In the genomic region with DNA sequence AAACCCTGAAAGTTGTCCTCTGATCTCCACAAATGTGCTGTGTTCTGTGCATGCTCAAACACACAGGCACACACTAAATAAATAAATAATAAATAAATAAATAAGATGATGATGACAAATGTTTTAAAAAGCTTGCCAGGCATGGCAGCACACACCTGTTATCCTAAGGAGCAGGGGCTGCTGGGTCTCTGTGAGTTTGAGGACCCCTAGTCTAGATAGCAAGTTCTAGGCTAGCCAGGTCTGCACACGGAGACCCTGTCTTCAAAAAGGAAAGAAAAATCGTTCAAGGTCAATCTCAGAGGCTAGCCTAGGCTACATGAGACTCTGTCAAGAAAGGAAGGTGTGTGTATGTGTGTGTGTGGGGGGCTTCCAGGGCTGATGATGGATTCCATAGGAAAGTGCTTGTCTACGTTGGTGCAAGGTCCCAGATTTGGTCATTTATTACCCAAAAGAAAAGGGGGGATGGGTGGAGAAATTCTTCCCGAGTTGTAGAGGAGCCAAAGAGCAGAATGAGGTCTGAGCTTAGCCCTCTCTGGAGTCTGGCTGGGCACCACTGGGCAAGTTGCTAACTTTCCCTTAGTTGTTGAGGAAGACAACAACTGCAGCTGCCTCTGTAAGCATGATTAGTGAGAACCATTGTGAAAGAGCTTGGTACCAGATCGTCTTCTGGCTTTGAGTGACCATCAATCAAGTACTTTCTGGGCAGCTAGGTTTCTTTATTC, we compare ENCODE assay signal across 8 mouse cellular contexts. TPM values are rescaled to one million over a fixed set of nuclear protein-coding genes. Genes with fewer than 3 reads are reported as not detected.
DNase-seq lines count a peak whose midpoint lies in the region; ATAC-seq lines count a peak whose summit lies in the region.

No protein-coding gene starts in this region.

- no peaks in the 10 kb centered on the region for H3K27me3 ChIP-seq in heart, embryonic 15.5 days
- no peaks in the 10 kb centered on the region for H3K27me3 ChIP-seq in limb, embryonic 11.5 days (ENCODE audit: control insufficient read depth, insufficient read depth, low read length)

- no peaks in the 10 kb centered on the region for H3K36me3 ChIP-seq in heart, embryonic 15.5 days
- H3K36me3 ChIP-seq in limb, embryonic 11.5 days (ENCODE audit: control insufficient read depth, insufficient read depth, low read length) = no peaks in the 10 kb centered on the region

- H3K27ac ChIP-seq in heart, embryonic 15.5 days = peak overlapping the region; percentile 87
- H3K27ac ChIP-seq in limb, embryonic 11.5 days (replicated peaks; ENCODE audit: low read depth, low read length) = no peak overlapping the region

- DNase-seq in heart, postnatal 25 days (ENCODE audit: low spot score) = no peak
- peak; percentile 31 for DNase-seq in 416B (ENCODE audit: low read depth)
- peak; percentile 71 for DNase-seq in adipocyte (ENCODE audit: low spot score)
- DNase-seq in limb, embryonic 11.5 days (ENCODE audit: low spot score) = no peak
- no peak for DNase-seq in urinary bladder, postnatal 25 days (ENCODE audit: low spot score)

- no peaks in the 10 kb centered on the region for H3K9me3 ChIP-seq in heart, embryonic 15.5 days (replicated peaks)
- H3K9me3 ChIP-seq in limb, embryonic 11.5 days (ENCODE audit: control insufficient read depth, low read length) = no peaks in the 10 kb centered on the region

- intact Hi-C loops in heart, postnatal 25 days (cut with DNase I) = no loop called here

- no peak for ATAC-seq in heart, embryonic 15.5 days (replicated peaks; ENCODE audit: insufficient number of reproducible peaks, insufficient read depth, low FRiP score, low read depth)
- ATAC-seq in limb, embryonic 11.5 days (ENCODE audit: insufficient number of reproducible peaks, low FRiP score, low TSS enrichment, low read depth) = no peak
- ATAC-seq in inflammation-experienced regulatory T-cells, adult 6 months = no peak
- no peak for ATAC-seq in megakaryocyte, adult 5-6 weeks (ENCODE audit: poor library complexity, severe bottlenecking)

- H3K4me1 ChIP-seq in heart, embryonic 15.5 days (replicated peaks) = peaks cover 76% of the 10 kb centered on the region
- peaks cover 5% of the 10 kb centered on the region; the same call in 1 of the 2 replicates for H3K4me1 ChIP-seq in limb, embryonic 11.5 days (ENCODE audit: control insufficient read depth, insufficient read depth, low read length)

- 53% methylated on average over 5 of the region's 5 CpGs for WGBS in heart, embryonic 15.5 days
- WGBS in limb, embryonic 11.5 days = 55% methylated on average over 5 of the region's 5 CpGs

- peak overlapping the region; percentile 81 for H3K4me2 ChIP-seq in heart, embryonic 15.5 days
- H3K4me2 ChIP-seq in limb, embryonic 11.5 days (ENCODE audit: low read depth, severe bottlenecking) = peak overlapping the region; percentile 7; the same call in 1 of the 2 replicates

- peak overlapping the region; percentile 73 for H3K4me3 ChIP-seq in heart, embryonic 15.5 days
- peak overlapping the region; percentile 0; the same call in 1 of the 2 replicates for H3K4me3 ChIP-seq in limb, embryonic 11.5 days (ENCODE audit: low read depth, low read length)

- H3K9ac ChIP-seq in heart, embryonic 15.5 days = peak overlapping the region; percentile 86
- H3K9ac ChIP-seq in limb, embryonic 11.5 days (ENCODE audit: low read length) = no peak overlapping the region

RNA-seq across cellular contexts. Expression of gene Jup, which starts 3.0 kb away (rescaled TPM):
- 117 and 140 TPM in 2 replicates for polyA plus RNA-seq in heart, embryonic 15.5 days (2015; fragmentation: Nextera tagmentation; extraction: Ambion mirVana)
- 100 to 1,000 TPM; 239 to 247 TPM for total RNA-seq in heart, postnatal 25 days (2021)
- polyA plus RNA-seq in limb, embryonic 11.5 days (2014; fragmentation: Nextera tagmentation; extraction: Ambion mirVana) = 29.8 and 32.3 TPM in 2 replicates
- polyA plus RNA-seq in inflammation-experienced regulatory T-cells, adult 6 months (2017; shearing (Covaris generic)) = 1 to 10 TPM in 1 of 3 experiments, under 1 TPM in 1, not detected in 1; 0.36 to 1.4 TPM
- 3.5 and 3.9 TPM in 2 replicates for total RNA-seq in megakaryocyte, adult 5-6 weeks (2015)
- total RNA-seq in megakaryocyte, adult 5-6 weeks (2017) = 1.5 and 5.1 TPM in 2 replicates

RNA-seq across cellular contexts. Expression of gene P3h4, which starts 20.1 kb away (rescaled TPM):
- 48.3 and 63.1 TPM in 2 replicates for polyA plus RNA-seq in heart, embryonic 15.5 days (2015; fragmentation: Nextera tagmentation; extraction: Ambion mirVana)
- total RNA-seq in heart, postnatal 25 days (2021) = 10 to 100 TPM; 15.4 to 15.8 TPM
- 36.7 and 40.2 TPM in 2 replicates for polyA plus RNA-seq in limb, embryonic 11.5 days (2014; fragmentation: Nextera tagmentation; extraction: Ambion mirVana)
- polyA plus RNA-seq in inflammation-experienced regulatory T-cells, adult 6 months (2017; shearing (Covaris generic)) = under 1 TPM in 1 of 3 experiments, not detected in 2; 0.92 TPM
- total RNA-seq in megakaryocyte, adult 5-6 weeks (2015) = not detected in 2 replicates
- total RNA-seq in megakaryocyte, adult 5-6 weeks (2017) = 0.08 TPM in 1 of 2 replicates, not detected in the other

RNA-seq across cellular contexts. Expression of gene Fkbp10, which starts 21.0 kb away (rescaled TPM):
- polyA plus RNA-seq in heart, embryonic 15.5 days (2015; fragmentation: Nextera tagmentation; extraction: Ambion mirVana) = 86.3 and 119 TPM in 2 replicates
- 10 to 100 TPM; 12.2 to 14.4 TPM for total RNA-seq in heart, postnatal 25 days (2021)
- polyA plus RNA-seq in limb, embryonic 11.5 days (2014; fragmentation: Nextera tagmentation; extraction: Ambion mirVana) = 81.3 and 85.4 TPM in 2 replicates
- 1 to 10 TPM in 1 of 3 experiments, not detected in 2; 2.9 TPM for polyA plus RNA-seq in inflammation-experienced regulatory T-cells, adult 6 months (2017; shearing (Covaris generic))
- 0.09 TPM in 1 of 2 replicates, not detected in the other for total RNA-seq in megakaryocyte, adult 5-6 weeks (2015)
- not detected in 2 replicates for total RNA-seq in megakaryocyte, adult 5-6 weeks (2017)

RNA-seq across cellular contexts. Expression of gene Hap1, which starts 38.6 kb away (rescaled TPM):
- 5.3 and 7.7 TPM in 2 replicates for polyA plus RNA-seq in heart, embryonic 15.5 days (2015; fragmentation: Nextera tagmentation; extraction: Ambion mirVana)
- 1 to 10 TPM in 1 of 2 experiments, under 1 TPM in 1; 0.83 to 1.2 TPM for total RNA-seq in heart, postnatal 25 days (2021)
- polyA plus RNA-seq in limb, embryonic 11.5 days (2014; fragmentation: Nextera tagmentation; extraction: Ambion mirVana) = 0.38 and 0.39 TPM in 2 replicates
- polyA plus RNA-seq in inflammation-experienced regulatory T-cells, adult 6 months (2017; shearing (Covaris generic)) = 1 to 10 TPM in 1 of 3 experiments, under 1 TPM in 2; 0.55 to 1.1 (median 0.70) TPM
- total RNA-seq in megakaryocyte, adult 5-6 weeks (2015) = not detected in 2 replicates
- not detected in 2 replicates for total RNA-seq in megakaryocyte, adult 5-6 weeks (2017)

RNA-seq across cellular contexts. Expression of gene Nt5c3b, which starts 47.1 kb away (rescaled TPM):
- polyA plus RNA-seq in heart, embryonic 15.5 days (2015; fragmentation: Nextera tagmentation; extraction: Ambion mirVana) = 90.2 and 104 TPM in 2 replicates
- 10 to 100 TPM; 30.2 to 33.3 TPM for total RNA-seq in heart, postnatal 25 days (2021)
- polyA plus RNA-seq in limb, embryonic 11.5 days (2014; fragmentation: Nextera tagmentation; extraction: Ambion mirVana) = 157 and 160 TPM in 2 replicates
- 100 to 1,000 TPM; 124 to 134 (median 127) TPM for polyA plus RNA-seq in inflammation-experienced regulatory T-cells, adult 6 months (2017; shearing (Covaris generic))
- 8.8 and 9.8 TPM in 2 replicates for total RNA-seq in megakaryocyte, adult 5-6 weeks (2015)
- total RNA-seq in megakaryocyte, adult 5-6 weeks (2017) = 7.3 and 9.6 TPM in 2 replicates

Comparison
In these comparisons a context has a peak if more than half of its experiments do, and no peak if none do; other contexts are left out.
1. DNase-seq: peak in 416B (single experiment) and adipocyte (single experiment); none in heart, postnatal 25 days (single experiment), limb, embryonic 11.5 days (single experiment) and urinary bladder, postnatal 25 days (single experiment).
2. RNA of gene Jup, which starts 3.0 kb away (polyA plus RNA-seq): 117 to 140 TPM in heart, embryonic 15.5 days and 29.8 to 32.3 TPM in limb, embryonic 11.5 days; 0.36 to 1.4 TPM in inflammation-experienced regulatory T-cells, adult 6 months; every median in the first group is over 10 times any median in the second.
3. RNA of gene P3h4, which starts 20.1 kb away (polyA plus RNA-seq): 48.3 to 63.1 TPM in heart, embryonic 15.5 days and 36.7 to 40.2 TPM in limb, embryonic 11.5 days; 0.92 TPM in inflammation-experienced regulatory T-cells, adult 6 months; every median in the first group is over 10 times any median in the second.
4. RNA of gene Fkbp10, which starts 21.0 kb away (polyA plus RNA-seq): 86.3 to 119 TPM in heart, embryonic 15.5 days and 81.3 to 85.4 TPM in limb, embryonic 11.5 days; 2.9 TPM in inflammation-experienced regulatory T-cells, adult 6 months; every median in the first group is over 10 times any median in the second.